Mouse (Mus musculus) olfactory bulb, adult 2 months (tissue): Measurements from ENCODE around the gene Osbpl5.

Experiments
- CTCF ChIP-seq: fragments of 200-500 bp; IDR thresholded peaks from 2 replicates; pipeline ENCODE4 v1.5.1; 2012; ENCODE audit warnings: low read depth, mild to moderate bottlenecking, low read length, moderate library complexity; ENCODE audit not compliant: insufficient read depth
- POLR2A ChIP-seq: fragments of 200-500 bp; IDR thresholded peaks from 2 replicates; pipeline ENCODE4 v1.6.1; 2012; ENCODE audit warnings: mild to moderate bottlenecking, low read depth, low read length, moderate library complexity; ENCODE audit not compliant: insufficient read depth

GRCm38 (mm10) chr7:143723841-143724240, 32.9 kb downstream of the Osbpl5 start:
- no peak for TF ChIP-seq CTCF
- TF ChIP-seq POLR2A = no peak
